Mouse (Mus musculus): ENCODE measurements around the gene Slc27a5. TPM values are rescaled to one million over a fixed set of nuclear protein-coding genes. Genes with fewer than 3 reads are reported as not detected.

Gene Slc27a5
- 0.38 and 0.65 TPM in 2 replicates for polyA plus RNA-seq (2015; fragmentation: Nextera tagmentation; extraction: Ambion mirVana)

GRCm38 (mm10) chr7:12998053-12998452 lies at the start of gene Slc27a5:
Slc27a5 (minus strand) TSS chr7:12998192.
- Histone ChIP-seq H3K36me3 (replicated peaks) (no peaks in the 10 kb centered on the region), H3K9me3 (no peaks in the 10 kb centered on the region)

GRCm38 (mm10) chr7:13046084-13046483 lies 48.1 kb upstream of the Slc27a5 start:
- Histone ChIP-seq H3K9ac (no peak overlapping the region), H3K27ac (no peak overlapping the region), H3K9me3 (no peaks in the 10 kb centered on the region), H3K36me3 (replicated peaks) (no peaks in the 10 kb centered on the region), H3K4me2 (no peak overlapping the region), H3K27me3 (replicated peaks) (peaks cover 28% of the 10 kb centered on the region), H3K4me3 (no peak overlapping the region), H3K4me1 (peaks cover 15% of the 10 kb centered on the region)
- peak; percentile 13; the same call in 1 of the 2 replicates for ATAC-seq (replicated peaks)
- 5% methylated on average over 2 of the region's 2 CpGs for WGBS

More at GRCm38 (mm10) chr7:12998053-12998452, at the start of gene Slc27a5:
- Histone ChIP-seq H3K4me2 (no peak within 1 kb of the TSS), H3K27me3 (replicated peaks) (no peaks in the 10 kb centered on the region), H3K4me1 (no peaks in the 10 kb centered on the region), H3K4me3 (no peak within 1 kb of the TSS), H3K9ac (no peak within 1 kb of the TSS), H3K27ac (no peak within 1 kb of the TSS)
- no peak for ATAC-seq (replicated peaks)
- WGBS, result 77% methylated on average over 5 of the region's 5 CpGs

GRCm38 (mm10) chr7:13044254-13044625 lies 46.2 kb upstream of the Slc27a5 start:
- WGBS, result 2% methylated on average over 23 of the region's 23 CpGs
- Histone ChIP-seq H3K27me3 (replicated peaks) (peaks cover 28% of the 10 kb centered on the region), H3K4me1 (peaks cover 17% of the 10 kb centered on the region), H3K9me3 (no peaks in the 10 kb centered on the region), H3K9ac (peak overlapping the region; percentile 72), H3K27ac (peak overlapping the region; percentile 72), H3K4me3 (peak overlapping the region; percentile 49), H3K4me2 (peak overlapping the region; percentile 93), H3K36me3 (replicated peaks) (no peaks in the 10 kb centered on the region)
- ATAC-seq (replicated peaks), result peak; percentile 44

- Histone ChIP-seq H3K9me3 (no peaks in the 10 kb centered on the region), H3K27ac (peak overlapping the region; percentile 72), H3K4me2 (peak overlapping the region; percentile 93), H3K4me3 (peak overlapping the region; percentile 49), H3K27me3 (replicated peaks) (peaks cover 28% of the 10 kb centered on the region), H3K36me3 (replicated peaks) (no peaks in the 10 kb centered on the region), H3K9ac (peak overlapping the region; percentile 72), H3K4me1 (peaks cover 23% of the 10 kb centered on the region)
- ATAC-seq (replicated peaks), result peak; percentile 69
- 6% methylated on average over 88 of the region's 88 CpGs for WGBS
These were observed 45.7 kb upstream of the Slc27a5 start for GRCm38 (mm10) chr7:13043445-13044253.

- Histone ChIP-seq H3K4me2 (peak overlapping the region; percentile 93), H3K9ac (peak overlapping the region; percentile 72), H3K36me3 (replicated peaks) (no peaks in the 10 kb centered on the region), H3K27ac (no peak overlapping the region), H3K4me1 (peaks cover 25% of the 10 kb centered on the region), H3K9me3 (no peaks in the 10 kb centered on the region), H3K4me3 (peak overlapping the region; percentile 49), H3K27me3 (replicated peaks) (peaks cover 28% of the 10 kb centered on the region)
- ATAC-seq (replicated peaks), result no peak
- WGBS, result 44% methylated on average over 16 of the region's 16 CpGs
These were observed 45.1 kb upstream of the Slc27a5 start for GRCm38 (mm10) chr7:13043120-13043444.

GRCm38 (mm10) chr7:13042511-13042910 lies 44.5 kb upstream of the Slc27a5 start:
- Histone ChIP-seq H3K27ac (no peak overlapping the region), H3K9me3 (no peaks in the 10 kb centered on the region), H3K4me2 (no peak overlapping the region), H3K4me1 (peaks cover 25% of the 10 kb centered on the region), H3K36me3 (replicated peaks) (no peaks in the 10 kb centered on the region), H3K27me3 (replicated peaks) (peaks cover 28% of the 10 kb centered on the region), H3K4me3 (no peak overlapping the region), H3K9ac (no peak overlapping the region)
- ATAC-seq (replicated peaks), result no peak
- WGBS, result 79% methylated on average over 6 of the region's 6 CpGs

- Histone ChIP-seq H3K27me3 (replicated peaks) (peaks cover 28% of the 10 kb centered on the region), H3K36me3 (replicated peaks) (peaks cover 2% of the 10 kb centered on the region; the same call in 1 of the 2 replicates), H3K4me2 (no peak overlapping the region), H3K4me3 (no peak overlapping the region), H3K9me3 (no peaks in the 10 kb centered on the region), H3K9ac (no peak overlapping the region), H3K4me1 (peaks cover 34% of the 10 kb centered on the region), H3K27ac (no peak overlapping the region)
- 61% methylated on average over 1 of the region's 1 CpGs for WGBS
- ATAC-seq (replicated peaks), result no peak
These were observed 43.3 kb upstream of the Slc27a5 start for GRCm38 (mm10) chr7:13041256-13041655.

- ATAC-seq (replicated peaks), result no peak
- Histone ChIP-seq H3K36me3 (replicated peaks) (peaks cover 12% of the 10 kb centered on the region; the same call in 1 of the 2 replicates), H3K27me3 (replicated peaks) (peaks cover 23% of the 10 kb centered on the region), H3K9me3 (no peaks in the 10 kb centered on the region), H3K27ac (peak overlapping the region; percentile 100; the same call in 1 of the 2 replicates), H3K4me3 (peak overlapping the region; percentile 79), H3K4me2 (peak overlapping the region; percentile 75), H3K4me1 (peaks cover 44% of the 10 kb centered on the region), H3K9ac (peak overlapping the region; percentile 99)
- WGBS, result 93% methylated on average over 1 of the region's 1 CpGs
These were observed 41.2 kb upstream of the Slc27a5 start for GRCm38 (mm10) chr7:13039181-13039580.

GRCm38 (mm10) chr7:13038621-13039169 lies 40.7 kb upstream of the Slc27a5 start:
- Histone ChIP-seq H3K9me3 (no peaks in the 10 kb centered on the region), H3K27me3 (replicated peaks) (peaks cover 23% of the 10 kb centered on the region), H3K4me1 (peaks cover 44% of the 10 kb centered on the region), H3K4me2 (peak overlapping the region; percentile 75), H3K9ac (peak overlapping the region; percentile 99), H3K36me3 (replicated peaks) (peaks cover 12% of the 10 kb centered on the region; the same call in 1 of the 2 replicates), H3K4me3 (peak overlapping the region; percentile 79), H3K27ac (peak overlapping the region; percentile 100)
- 19% methylated on average over 15 of the region's 15 CpGs for WGBS
- 0 out of 2 replicates have a peak, but pooled peaks have one; percentile 0 for ATAC-seq (replicated peaks)

- H3K27ac ChIP-seq, result peak within 1 kb of the TSS; percentile 100
- H3K9me3 ChIP-seq, result no peaks in the 10 kb centered on the region
- peak; percentile 91 for ATAC-seq (replicated peaks)
- peaks cover 12% of the 10 kb centered on the region; the same call in 1 of the 2 replicates for H3K36me3 ChIP-seq (replicated peaks)
- WGBS, result under 1% methylated on average over 62 of the region's 65 CpGs
- H3K4me1 ChIP-seq, result peaks cover 47% of the 10 kb centered on the region
- H3K27me3 ChIP-seq (replicated peaks), result peaks cover 18% of the 10 kb centered on the region
- peak within 1 kb of the TSS; percentile 99 for H3K9ac ChIP-seq
- H3K4me3 ChIP-seq, result peak within 1 kb of the TSS; percentile 79
- peak within 1 kb of the TSS; percentile 75 for H3K4me2 ChIP-seq
These were observed 40.0 kb upstream of the Slc27a5 start, which contains the start of gene Ube2m for GRCm38 (mm10) chr7:13037901-13038555. Ube2m (minus strand) TSS chr7:13038275.

GRCm38 (mm10) chr7:13037366-13037765 lies 39.4 kb upstream of the Slc27a5 start:
- no peak for ATAC-seq (replicated peaks)
- peaks cover 17% of the 10 kb centered on the region for H3K36me3 ChIP-seq (replicated peaks)
- peak overlapping the region; percentile 79 for H3K4me3 ChIP-seq
- H3K27me3 ChIP-seq (replicated peaks), result peaks cover 11% of the 10 kb centered on the region
- WGBS, result under 1% methylated on average over 32 of the region's 33 CpGs
- peaks cover 51% of the 10 kb centered on the region for H3K4me1 ChIP-seq
- peak overlapping the region; percentile 100 for H3K27ac ChIP-seq
- H3K4me2 ChIP-seq, result peak overlapping the region; percentile 75
- H3K9ac ChIP-seq, result peak overlapping the region; percentile 99
- no peaks in the 10 kb centered on the region for H3K9me3 ChIP-seq

- Histone ChIP-seq H3K4me1 (peaks cover 51% of the 10 kb centered on the region), H3K4me2 (peak overlapping the region; percentile 75), H3K9ac (peak overlapping the region; percentile 99), H3K27ac (peak overlapping the region; percentile 100), H3K36me3 (replicated peaks) (peaks cover 23% of the 10 kb centered on the region), H3K27me3 (replicated peaks) (peaks cover 5% of the 10 kb centered on the region), H3K9me3 (no peaks in the 10 kb centered on the region), H3K4me3 (peak overlapping the region; percentile 79)
- no peak for ATAC-seq (replicated peaks)
- 45% methylated on average over 4 of the region's 4 CpGs for WGBS
These were observed 38.8 kb upstream of the Slc27a5 start for GRCm38 (mm10) chr7:13036806-13037205.
